ENCODE assay signal across 22 mouse cellular contexts in the genomic region with DNA sequence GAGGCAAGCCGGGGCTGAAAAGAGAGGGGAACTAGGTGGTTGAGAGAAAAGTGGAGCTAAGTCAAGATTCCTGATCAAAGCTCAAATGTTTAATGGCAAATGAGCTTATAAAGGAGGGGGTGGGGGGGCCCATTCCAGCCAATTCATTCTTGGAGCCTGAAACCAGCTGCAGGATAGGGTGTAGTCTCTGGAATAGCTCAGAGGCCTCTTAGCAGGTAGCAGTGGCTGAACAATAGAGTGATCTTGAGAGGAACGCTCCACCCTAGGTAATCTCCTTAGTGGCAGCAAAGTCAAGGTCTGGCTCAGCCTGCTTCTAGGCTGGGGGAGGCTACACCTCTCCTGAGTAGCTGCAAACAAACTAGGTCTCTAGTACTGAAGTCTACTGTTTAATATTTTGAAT.
A peak's percentile ranks its signal among the peaks of the same experiment; 100 is the strongest.
DNase-seq lines count a peak whose midpoint lies in the region; TF ChIP-seq lines count a peak whose summit lies in the region.
"Had no signal": no experiment of that assay in that cellular context is flagged by ENCODE, and none has a peak within 500 bp of the region (broad histone marks: within the 10 kb centered on the region; RNA-seq: fewer than 3 reads in every experiment).

No protein-coding gene starts in this region.

- H3K9me3 ChIP-seq in ES-E14 (ENCODE audit: control insufficient read depth, insufficient read depth, low read depth, low read length) = no peaks in the 10 kb centered on the region
- H3K9me3 ChIP-seq: embryonic facial prominence, embryonic 15.5 days had no signal

- H3K27ac ChIP-seq in ES-E14 (ENCODE audit: insufficient read depth, low read depth, low read length, poor library complexity, severe bottlenecking) = 0 out of 2 replicates have a peak overlapping the region, but pooled peaks have one; percentile 7
- H3K27ac ChIP-seq: embryonic facial prominence, embryonic 13.5 days; embryonic facial prominence, embryonic 15.5 days; forebrain, embryonic 10.5 days; forebrain, embryonic 12.5 days had no signal

- H3K36me3 ChIP-seq in ES-E14 (ENCODE audit: control insufficient read depth, insufficient read depth, low read length, poor library complexity, severe bottlenecking) = no peaks in the 10 kb centered on the region
- H3K36me3 ChIP-seq: embryonic facial prominence, embryonic 13.5 days; embryonic facial prominence, embryonic 15.5 days; forebrain, embryonic 10.5 days; forebrain, embryonic 12.5 days had no signal

- H3K9ac ChIP-seq in ES-E14 (ENCODE audit: insufficient read depth, low read depth, low read length, poor library complexity, severe bottlenecking) = no peak overlapping the region
- H3K9ac ChIP-seq: embryonic facial prominence, embryonic 13.5 days; embryonic facial prominence, embryonic 15.5 days; forebrain, embryonic 12.5 days had no signal

- peak; percentile 3 for DNase-seq in retina, adult 2 months (ENCODE audit: low read depth, low spot score)
- no peak for DNase-seq in retina, postnatal 1 day
- DNase-seq in ES-E14 (ENCODE audit: low read depth, low spot score) (peak; percentile 25), WW6 (ENCODE audit: low read depth, low spot score) (peak; percentile 33)
- DNase-seq in adrenal gland, postnatal 36 days = no peak
- DNase-seq in spleen, adult 18-20 months = no peak
- no peak for DNase-seq in urinary bladder, postnatal 10 days (ENCODE audit: low spot score)
- DNase-seq: adrenal gland, adult 8-10 months; adrenal gland, postnatal 14 days; B cell, adult 2 months; cerebellum, adult 11 months; cerebellum, adult 18-20 months; cerebellum, adult 8-10 months; cerebellum, adult 9-11 months; cerebellum, postnatal 14 days; cerebellum, postnatal 36 days; embryo, embryonic 11 days had no signal

- in situ Hi-C loops in ES-E14 (cut with MboI; ENCODE audit: low sequenced_read_pairs in 2 of 2, unreplicated experiment in 2 of 2) = no loop called here

- no peaks in the 10 kb centered on the region for H3K4me1 ChIP-seq in ES-E14 (ENCODE audit: control insufficient read depth in 2 of 2, insufficient read depth in 2 of 2, low read length in 2 of 2, poor library complexity in 1 of 2)
- H3K4me1 ChIP-seq: embryonic facial prominence, embryonic 13.5 days; embryonic facial prominence, embryonic 15.5 days; forebrain, embryonic 10.5 days; forebrain, embryonic 12.5 days had no signal

- H3K4me3 ChIP-seq in ES-E14 (ENCODE audit: insufficient read depth in 1 of 2, low read depth in 1 of 2, low read length in 2 of 2, poor library complexity in 1 of 2, severe bottlenecking in 1 of 2) = no peak overlapping the region
- H3K4me3 ChIP-seq: embryonic facial prominence, embryonic 13.5 days; embryonic facial prominence, embryonic 15.5 days; erythroblast, embryonic 14.5 days; forebrain, embryonic 10.5 days; forebrain, embryonic 12.5 days had no signal

TF ChIP-seq in ES-E14, 5 proteins besides CTCF, POLR2A, EP300 and RAD21:
- TF ChIP-seq CHD2 (IDR thresholded peaks at IDR 0.05; ENCODE audit: low read depth, low read length) (no peak), HCFC1 (IDR thresholded peaks at IDR 0.05; ENCODE audit: borderline replicate concordance, insufficient read depth, low read length) (no peak), ZC3H11A (IDR thresholded peaks at IDR 0.05; ENCODE audit: borderline replicate concordance, low read depth, low read length) (no peak), MAFK (IDR thresholded peaks at IDR 0.05; ENCODE audit: insufficient read depth, low read depth, low read length) (no peak), ZNF384 (IDR thresholded peaks at IDR 0.05; ENCODE audit: low read depth, low read length) (no peak)

Comparison
In these comparisons a context has a peak if more than half of its experiments do, and no peak if none do; other contexts are left out.
1. DNase-seq: peak in retina, adult 2 months (single experiment), ES-E14 (single experiment) and WW6 (single experiment); none in retina, postnatal 1 day (single experiment), adrenal gland, postnatal 36 days (0 of 2), spleen, adult 18-20 months (0 of 2) and urinary bladder, postnatal 10 days (single experiment).